Mouse (Mus musculus) left cerebral cortex, postnatal 14 days (tissue): ENCODE measurements at regions not wholly inside any gene's neighbourhood (a gene's known extent, or its start where the extent isn't known, plus 50 kb on each side); places are given as distances from the start of the nearest gene placed in this dataset.

Experiments
- DNase-seq, 2 experiments: peaks; one replicate each; pipeline ENCODE4 v3.0.0; 2021 to 2022; ENCODE audit warnings: low spot score in 2 of 2, mixed read lengths in 1 of 2
- intact Hi-C: fragments of 180-260 bp; cut with DNase I; formaldehyde crosslinking; loops from one replicate; pipeline ENCODE4 v1.15.1; 2025

- DNase-seq, result no peak
- intact Hi-C loops, result no loop called here
These were observed 336.4 kb upstream of the Ptger4 start for GRCm38 (mm10) chr15:5580416-5580815.

GRCm38 (mm10) chr15:5584381-5584780 is 340.4 kb upstream of the Ptger4 start:
- DNase-seq, result no peak
- intact Hi-C loops, result no loop called here

- DNase-seq, result no peak
- intact Hi-C loops, result no loop called here
These were observed 360.8 kb upstream of the Ptger4 start for GRCm38 (mm10) chr15:5604732-5605266.

GRCm38 (mm10) chr15:5607533-5607932 is 363.5 kb upstream of the Ptger4 start:
- intact Hi-C loops, result no loop called here
- no peak for DNase-seq

- no peak for DNase-seq
- intact Hi-C loops, result no loop called here
These were observed 379.0 kb upstream of the Ptger4 start for GRCm38 (mm10) chr15:5623021-5623420.

- no peak for DNase-seq
- intact Hi-C loops, result no loop called here
These were observed 381.4 kb upstream of the Ptger4 start for GRCm38 (mm10) chr15:5625367-5625766.

- DNase-seq, result no peak
- intact Hi-C loops, result no loop called here
These were observed 402.7 kb upstream of the Ptger4 start for GRCm38 (mm10) chr15:5646673-5647072.

- no peak for DNase-seq
- intact Hi-C loops, result no loop called here
These were observed 414.8 kb upstream of the Ptger4 start for GRCm38 (mm10) chr15:5658796-5659195.

GRCm38 (mm10) chr15:5660819-5661218 is 416.8 kb upstream of the Ptger4 start:
- peak in 1 of 2 experiments; percentile 3 for DNase-seq
- intact Hi-C loops, result no loop called here

- intact Hi-C loops, result no loop called here
- DNase-seq, result no peak
These were observed 427.8 kb upstream of the Ptger4 start for GRCm38 (mm10) chr15:5671781-5672180.

- intact Hi-C loops, result no loop called here
- no peak for DNase-seq
These were observed 432.7 kb upstream of the Ptger4 start for GRCm38 (mm10) chr15:5676704-5677103.

- DNase-seq, result no peak
- intact Hi-C loops, result no loop called here
These were observed 449.8 kb upstream of the Ptger4 start for GRCm38 (mm10) chr15:5693810-5694209.

- DNase-seq, result no peak
- intact Hi-C loops, result no loop called here
These were observed 451.0 kb upstream of the Ptger4 start for GRCm38 (mm10) chr15:5695015-5695414.

- no peak for DNase-seq
These were observed 464.5 kb upstream of the Ptger4 start for GRCm38 (mm10) chr15:5708454-5708853.

GRCm38 (mm10) chr15:5740658-5741057 is 496.7 kb upstream of the Ptger4 start:
- peak; percentile 5 to 37 for DNase-seq
- intact Hi-C loops, result no loop called here

More at GRCm38 (mm10) chr15:5708454-5708853, 464.5 kb upstream of the Ptger4 start:
- intact Hi-C loops, result no loop called here

- DNase-seq, result no peak
- intact Hi-C loops, result no loop called here
These were observed 499.9 kb upstream of the Ptger4 start for GRCm38 (mm10) chr15:5743893-5744292.

GRCm38 (mm10) chr15:5758690-5759089 is 514.7 kb upstream of the Ptger4 start:
- intact Hi-C loops, result no loop called here

GRCm38 (mm10) chr15:5762216-5762615 is 518.2 kb upstream of the Ptger4 start:
- DNase-seq, result no peak
- intact Hi-C loops, result no loop called here

More at GRCm38 (mm10) chr15:5758690-5759089, 514.7 kb upstream of the Ptger4 start:
- DNase-seq, result no peak

GRCm38 (mm10) chr15:5777074-5777473 is 522.5 kb upstream of the Dab2 start:
- DNase-seq, result no peak
- intact Hi-C loops, result no loop called here

- no peak for DNase-seq
- intact Hi-C loops, result no loop called here
These were observed 499.7 kb upstream of the Dab2 start for GRCm38 (mm10) chr15:5799917-5800316.

GRCm38 (mm10) chr15:5811154-5811732 is 488.3 kb upstream of the Dab2 start:
- intact Hi-C loops, result no loop called here
- no peak for DNase-seq

- no peak for DNase-seq
- intact Hi-C loops, result no loop called here
These were observed 487.6 kb upstream of the Dab2 start for GRCm38 (mm10) chr15:5811958-5812357.
